Mouse (Mus musculus) liver, adult 2 months (tissue): ENCODE measurements at regions not wholly inside any gene's neighbourhood (a gene's known extent, or its start where the extent isn't known, plus 50 kb on each side); places are given as distances from the start of the nearest gene placed in this dataset.

Experiments used
- DNase-seq: peaks from one replicate; pipeline ENCODE4 v3.0.0-alpha.2; 2011; ENCODE audit warnings: low read depth, low spot score; ENCODE audit errors: extremely low read depth
- H3K27ac ChIP-seq: fragments of 200-500 bp; replicated peaks from 2 replicates; pipeline ENCODE4 v1.5.1; 2012; ENCODE audit warnings: low read depth, mild to moderate bottlenecking, control low read depth, inconsistent platforms, low read length; ENCODE audit not compliant: insufficient read depth
- H3K27me3 ChIP-seq: fragments of 200-500 bp; 2 replicates; pipeline ENCODE4 v1.6.1; 2012; ENCODE audit warnings: mild to moderate bottlenecking, moderate library complexity, low read length, inconsistent platforms; ENCODE audit not compliant: control insufficient read depth, insufficient read depth
- H3K36me3 ChIP-seq: fragments of 200-500 bp; 2 replicates; pipeline ENCODE4 v1.6.1; 2012; ENCODE audit warnings: low read length, inconsistent platforms; ENCODE audit not compliant: control insufficient read depth, insufficient read depth
- H3K4me1 ChIP-seq: fragments of 200-500 bp; 2 replicates; pipeline ENCODE4 v1.6.1; 2011; ENCODE audit warnings: low read length; ENCODE audit not compliant: control insufficient read depth, insufficient read depth
- H3K4me3 ChIP-seq: fragments of 200-500 bp; 2 replicates; pipeline ENCODE4 v1.5.1; 2011; ENCODE audit warnings: low read depth, mild to moderate bottlenecking, control low read depth, low read length, moderate library complexity; ENCODE audit not compliant: insufficient read depth
- H3K79me2 ChIP-seq: fragments of 200-500 bp; 2 replicates; pipeline ENCODE4 v1.6.1; 2012; ENCODE audit warnings: inconsistent platforms, mild to moderate bottlenecking, low read length, moderate library complexity; ENCODE audit not compliant: control insufficient read depth, insufficient read depth
- H3K9ac ChIP-seq: fragments of 200-500 bp; 2 replicates; pipeline ENCODE4 v1.6.1; 2012; ENCODE audit warnings: low read depth, mild to moderate bottlenecking, control low read depth, inconsistent platforms, low read length
- CTCF ChIP-seq: fragments of 200-500 bp; IDR thresholded peaks from 2 replicates; pipeline ENCODE4 v1.5.1; 2011; ENCODE audit warnings: low read depth, low read length, control low read depth
- POLR2A ChIP-seq: fragments of 200-500 bp; IDR thresholded peaks from 2 replicates; pipeline ENCODE4 v1.6.1; 2011; ENCODE audit warnings: low read length, control low read depth; ENCODE audit not compliant: insufficient read depth; ENCODE audit errors: extremely low read depth
- WGBS: fragments of 180-500 bp; shearing (Covaris S2); methylation state at CpG from one replicate; pipeline ENCODE4 v1.1.7; 2018; 5-methylcytosine and 5-hydroxymethylcytosine counted together

DNA sequence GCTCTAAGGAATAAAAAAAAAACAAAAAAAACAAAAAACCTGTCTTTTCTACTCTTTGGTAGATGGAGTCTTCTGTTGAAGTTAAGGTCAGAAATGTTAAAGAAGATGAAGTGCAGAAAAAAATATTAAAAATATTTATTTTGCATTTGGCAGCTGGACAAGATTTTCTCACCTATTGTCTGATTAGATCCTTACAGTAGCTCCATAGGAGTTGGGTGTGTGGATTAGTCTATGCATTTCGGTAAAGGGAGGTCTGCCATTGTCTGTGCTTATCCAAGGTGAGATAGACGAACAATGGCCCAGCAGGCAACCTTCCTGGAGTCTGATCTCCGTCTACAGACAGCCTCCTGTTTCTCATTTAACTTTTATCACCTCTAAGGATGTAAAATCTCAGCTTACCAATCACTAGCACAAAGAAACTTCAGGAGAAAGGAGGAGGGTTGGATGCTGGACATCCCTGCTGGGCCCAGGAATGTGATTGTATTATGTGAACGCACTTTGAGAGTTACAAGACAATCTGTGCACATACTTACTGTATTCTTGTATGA is 136.0 kb upstream of the Sgk1 start:
- no peak for TF ChIP-seq POLR2A
- no peak for TF ChIP-seq CTCF
- no peak for DNase-seq

DNA sequence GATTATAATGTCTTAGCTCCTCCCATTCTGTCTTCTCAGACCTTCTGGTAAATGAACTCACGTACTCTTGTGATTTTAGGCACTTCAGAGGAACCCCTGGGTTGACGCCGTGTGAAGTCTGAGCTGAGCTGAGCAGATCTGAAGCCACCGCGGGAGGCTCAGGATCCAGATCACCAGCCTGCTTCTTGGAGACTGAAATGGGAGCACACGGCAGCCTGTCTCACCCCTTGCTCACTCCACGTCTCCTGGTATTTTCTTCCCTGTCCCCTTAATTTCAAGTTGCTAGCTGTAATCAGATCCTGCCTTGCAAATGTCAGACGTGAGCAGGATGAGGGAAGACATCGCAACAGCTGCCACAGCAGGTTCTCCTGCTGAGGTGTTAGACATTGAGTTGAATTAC is 135.3 kb upstream of the Sgk1 start:
- TF ChIP-seq CTCF (no peak), POLR2A (no peak)
- Histone ChIP-seq H3K36me3 (no peaks in the 10 kb centered on the region), H3K27me3 (no peaks in the 10 kb centered on the region), H3K4me3 (no peak overlapping the region), H3K79me2 (no peaks in the 10 kb centered on the region), H3K4me1 (no peaks in the 10 kb centered on the region), H3K9ac (no peak overlapping the region), H3K27ac (no peak overlapping the region)
- 37% methylated on average over 9 of the region's 9 CpGs for WGBS
- no peak for DNase-seq

More for the DNA sequence above, 136.0 kb upstream of the Sgk1 start:
- Histone ChIP-seq H3K27ac (no peak overlapping the region), H3K9ac (no peak overlapping the region), H3K36me3 (no peaks in the 10 kb centered on the region), H3K27me3 (no peaks in the 10 kb centered on the region), H3K79me2 (no peaks in the 10 kb centered on the region), H3K4me1 (no peaks in the 10 kb centered on the region), H3K4me3 (no peak overlapping the region)
- WGBS, result 60% methylated on average over 4 of the region's 4 CpGs

DNA sequence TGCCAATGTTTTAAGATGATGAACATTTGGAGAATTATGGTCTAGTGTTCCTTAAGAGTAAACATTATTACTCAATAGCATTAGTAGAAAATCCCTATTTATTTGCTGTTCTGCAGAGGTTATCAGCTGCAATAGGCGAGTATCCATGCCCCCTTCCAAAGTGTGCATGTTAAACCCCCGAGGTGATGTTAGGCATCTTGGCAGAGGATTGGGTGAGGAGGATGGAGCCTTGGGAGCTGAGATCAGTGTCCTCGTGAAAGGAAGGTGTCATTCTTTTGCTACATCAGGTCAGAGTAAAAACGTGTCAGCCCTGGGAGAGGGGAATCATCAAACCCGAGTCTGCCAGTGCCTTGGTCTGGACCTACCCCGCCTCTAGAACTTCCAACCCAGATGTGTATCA is 130.7 kb upstream of the Sgk1 start:
- Histone ChIP-seq H3K4me3 (no peak overlapping the region), H3K79me2 (no peaks in the 10 kb centered on the region), H3K27ac (no peak overlapping the region), H3K27me3 (no peaks in the 10 kb centered on the region), H3K36me3 (no peaks in the 10 kb centered on the region), H3K4me1 (no peaks in the 10 kb centered on the region), H3K9ac (no peak overlapping the region)
- DNase-seq, result no peak
- no peak for TF ChIP-seq CTCF
- TF ChIP-seq POLR2A, result no peak
- 79% methylated on average over 6 of the region's 6 CpGs for WGBS

DNA sequence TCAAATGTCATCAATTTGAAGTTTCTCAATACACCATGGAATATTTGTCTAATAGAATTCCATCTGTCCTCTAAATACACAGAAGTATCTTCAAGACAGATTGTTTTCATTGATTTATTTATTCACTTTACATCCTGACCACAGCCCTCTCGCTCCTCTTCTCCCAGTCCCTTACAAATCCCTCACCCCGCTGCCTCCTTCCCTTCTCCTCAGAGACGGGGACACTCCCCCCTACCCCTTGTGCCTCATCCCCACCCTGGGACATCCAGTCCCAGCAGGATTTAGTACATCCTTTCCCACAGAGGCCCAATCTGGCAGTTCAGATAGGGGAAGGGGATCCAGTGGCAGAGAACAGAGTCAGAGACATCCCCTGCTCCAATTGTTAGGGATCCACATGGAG is 129.6 kb upstream of the Sgk1 start:
- Histone ChIP-seq H3K36me3 (no peaks in the 10 kb centered on the region), H3K79me2 (no peaks in the 10 kb centered on the region), H3K4me3 (no peak overlapping the region), H3K4me1 (no peaks in the 10 kb centered on the region), H3K27me3 (no peaks in the 10 kb centered on the region), H3K9ac (no peak overlapping the region), H3K27ac (no peak overlapping the region)
- TF ChIP-seq CTCF, result no peak
- no peak for TF ChIP-seq POLR2A
- WGBS, result 89% methylated on average over 3 of the region's 3 CpGs
- DNase-seq, result no peak

DNA sequence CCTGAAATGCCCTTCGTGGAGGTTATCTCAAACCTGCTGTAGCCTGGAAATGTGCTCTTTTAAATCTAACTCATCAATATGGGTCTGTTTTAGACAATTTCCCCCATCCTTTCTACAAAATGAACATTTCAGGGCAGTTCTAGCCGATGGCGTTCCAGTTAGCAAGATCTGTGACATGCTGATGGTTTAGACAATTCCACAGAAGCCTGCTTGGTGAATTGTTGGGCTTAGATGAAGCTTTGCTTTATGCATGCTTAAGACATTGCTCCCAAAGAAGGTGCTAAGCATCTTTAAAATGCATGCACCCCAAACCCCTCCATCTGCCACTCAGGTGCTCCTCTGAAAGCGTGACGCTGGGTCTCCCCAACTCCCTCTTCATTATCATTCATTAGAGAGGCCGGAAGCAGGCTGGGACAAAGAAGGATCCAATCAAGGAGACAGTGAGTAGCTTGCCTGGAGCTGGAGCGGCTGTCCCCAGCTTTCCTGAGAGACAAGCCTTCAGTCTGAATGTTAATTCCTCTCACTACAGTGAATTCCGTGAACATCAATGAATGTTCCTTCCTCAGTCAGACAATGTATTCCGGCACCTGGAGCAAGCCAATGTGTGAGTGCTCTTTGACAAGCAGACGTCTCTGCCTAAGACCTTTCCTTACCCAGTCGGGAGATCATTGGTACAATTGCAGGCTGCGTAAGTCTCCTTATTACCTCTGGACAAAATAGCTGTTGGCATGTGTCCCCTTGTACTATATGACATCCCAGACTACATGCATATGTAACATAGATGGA is 127.0 kb upstream of the Sgk1 start:
- H3K9ac ChIP-seq, result no peak overlapping the region
- H3K27me3 ChIP-seq, result no peaks in the 10 kb centered on the region
- no peaks in the 10 kb centered on the region for H3K36me3 ChIP-seq
- no peaks in the 10 kb centered on the region for H3K79me2 ChIP-seq
- WGBS, result 89% methylated on average over 12 of the region's 12 CpGs
- H3K27ac ChIP-seq, result no peak overlapping the region
- no peak overlapping the region for H3K4me3 ChIP-seq
- no peak for DNase-seq
- H3K4me1 ChIP-seq, result no peaks in the 10 kb centered on the region
- TF ChIP-seq CTCF (no peak), POLR2A (no peak)

DNA sequence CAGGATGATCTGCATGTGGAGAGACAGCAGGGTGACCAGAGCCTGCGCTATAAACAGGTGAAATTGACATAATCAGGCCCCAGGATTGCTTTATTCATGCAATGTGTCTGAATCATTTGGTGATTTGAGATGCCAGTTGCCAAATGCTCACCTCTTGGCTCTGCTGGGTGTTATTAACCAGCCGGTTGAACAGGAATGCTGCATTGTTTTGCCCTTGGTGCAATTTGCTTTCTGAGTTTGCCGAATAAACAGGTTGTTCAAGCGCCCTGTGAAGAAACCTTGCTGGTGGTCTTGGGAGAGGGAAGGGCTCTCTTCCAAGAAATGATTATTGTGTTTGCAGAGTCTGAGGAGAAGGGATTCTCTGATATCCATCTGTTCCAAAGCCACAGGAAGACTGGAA is 126.3 kb upstream of the Sgk1 start:
- Histone ChIP-seq H3K9ac (no peak overlapping the region), H3K4me3 (no peak overlapping the region), H3K27ac (no peak overlapping the region), H3K4me1 (no peaks in the 10 kb centered on the region), H3K36me3 (no peaks in the 10 kb centered on the region), H3K27me3 (no peaks in the 10 kb centered on the region), H3K79me2 (no peaks in the 10 kb centered on the region)
- TF ChIP-seq CTCF (no peak), POLR2A (no peak)
- DNase-seq, result no peak
- WGBS, result 91% methylated on average over 4 of the region's 4 CpGs
